Mouse (Mus musculus) embryonic facial prominence, embryonic 13.5 days (tissue): Measurements from ENCODE around the gene Zkscan7. TPM values are rescaled to one million over a fixed set of nuclear protein-coding genes. Genes with fewer than 3 reads are reported as not detected.

ENCODE experiments used
- ATAC-seq: fragments of 200-750 bp; cut with Nextera tagmentation; 2 replicates; pipeline ENCODE4 v1.8.0; 2017; ENCODE audit warnings: low read depth; ENCODE audit not compliant: insufficient number of reproducible peaks, insufficient read depth, low FRiP score, low TSS enrichment
- H3K27ac ChIP-seq: fragments of 300-500 bp; sonication (generic); 2 replicates; pipeline ENCODE4 v1.5.1; 2015; ENCODE audit warnings: moderate library complexity, mild to moderate bottlenecking, inconsistent platforms
- H3K27me3 ChIP-seq: fragments of 300-500 bp; sonication (generic); 2 replicates; pipeline ENCODE4 v1.6.1; 2015; ENCODE audit warnings: mild to moderate bottlenecking, inconsistent platforms
- H3K36me3 ChIP-seq: fragments of 300-500 bp; sonication (generic); 2 replicates; pipeline ENCODE4 v1.6.1; 2015; ENCODE audit warnings: mild to moderate bottlenecking, inconsistent platforms
- H3K4me1 ChIP-seq: fragments of 300-500 bp; sonication (generic); 2 replicates; pipeline ENCODE4 v1.6.1; 2015; ENCODE audit warnings: inconsistent platforms
- H3K4me2 ChIP-seq: fragments of 300-500 bp; sonication (generic); 2 replicates; pipeline ENCODE4 v1.6.1; 2015; ENCODE audit warnings: moderate library complexity, mild to moderate bottlenecking, inconsistent platforms
- H3K4me3 ChIP-seq: fragments of 300-500 bp; sonication (generic); 2 replicates; pipeline ENCODE4 v1.5.1; 2015; ENCODE audit warnings: mild to moderate bottlenecking, inconsistent platforms
- H3K9ac ChIP-seq: fragments of 300-500 bp; sonication (generic); 2 replicates; pipeline ENCODE4 v1.6.1; 2015; ENCODE audit warnings: mild to moderate bottlenecking, inconsistent platforms
- H3K9me3 ChIP-seq: fragments of 300-500 bp; sonication (generic); 2 replicates; pipeline ENCODE4 v1.6.1; 2016; ENCODE audit warnings: inconsistent platforms
- WGBS: fragments of 180-500 bp; shearing (Covaris S2); methylation state at CpG from one replicate; pipeline ENCODE4 v1.1.7; 2015; ENCODE audit warnings: mixed read lengths; 5-methylcytosine and 5-hydroxymethylcytosine counted together
- polyA plus RNA-seq: library from polyadenylated mRNA; unstranded; fragments of >200 nt; fragmentation: Nextera tagmentation; extraction: Ambion mirVana; gene quantifications from 2 replicates; pipeline ENCODE4 v1.2.1, GENCODE M21; 2015

The Zkscan7 gene
- polyA plus RNA-seq, 1 experiment from 2014 or later: 5.9 TPM

DNA sequence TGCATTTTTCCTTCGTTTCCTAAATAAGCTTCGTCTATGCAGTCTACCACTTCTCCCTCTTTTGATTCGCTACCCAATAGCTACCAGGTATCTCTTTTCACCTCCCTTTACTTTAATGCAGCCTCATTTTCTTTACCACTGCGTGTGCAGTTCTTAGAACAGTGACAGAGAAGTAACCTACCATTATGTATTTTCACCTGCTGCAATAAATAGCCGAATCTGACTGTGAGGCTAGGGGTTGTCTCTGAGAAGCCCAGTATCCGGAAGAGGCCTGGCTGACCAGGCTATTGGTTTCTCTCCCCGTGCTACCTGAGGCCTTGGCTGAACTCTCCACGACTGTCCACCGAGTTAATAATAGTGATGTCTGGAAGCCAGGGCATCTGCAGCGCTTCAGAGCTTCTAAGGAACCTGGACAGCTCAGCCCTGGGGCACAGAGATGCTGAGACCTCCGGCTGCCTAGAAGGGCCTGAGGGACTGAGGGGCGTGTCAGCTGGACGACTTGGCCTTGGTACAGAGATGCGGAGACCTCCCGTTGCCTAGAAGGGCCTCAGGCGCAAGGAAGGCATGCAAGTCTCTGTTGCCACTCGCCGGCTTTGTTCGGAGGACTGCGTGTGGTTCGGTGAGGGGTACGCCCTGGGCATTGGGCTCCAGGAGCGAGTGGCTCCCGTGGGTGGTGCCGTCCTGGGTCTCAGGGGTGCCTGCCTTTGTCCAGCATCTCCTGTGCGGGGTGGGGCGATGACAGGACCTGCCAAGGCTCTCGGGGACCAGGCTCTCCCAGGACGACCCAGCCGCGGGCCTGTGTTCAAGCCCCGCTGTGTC is 17.4 kb downstream of the Zkscan7 start:
- no peaks in the 10 kb centered on the region for H3K9me3 ChIP-seq
- no peak overlapping the region for H3K27ac ChIP-seq
- peaks cover 8% of the 10 kb centered on the region for H3K36me3 ChIP-seq
- peak overlapping the region; percentile 71 for H3K4me2 ChIP-seq
- H3K27me3 ChIP-seq: no peaks in the 10 kb centered on the region
- 13% methylated on average over 32 of the region's 32 CpGs for WGBS
- ATAC-seq: peak; percentile 81
- peak overlapping the region; percentile 71 for H3K9ac ChIP-seq
- peaks cover 7% of the 10 kb centered on the region for H3K4me1 ChIP-seq
- H3K4me3 ChIP-seq: peak overlapping the region; percentile 49

GRCm38 (mm10) chr9:122922436-122922835 is 37.0 kb downstream of the Zkscan7 start:
- Histone ChIP-seq H3K4me1 (peaks cover 5% of the 10 kb centered on the region), H3K36me3 (peaks cover 28% of the 10 kb centered on the region), H3K4me2 (peak overlapping the region; percentile 68), H3K27me3 (peaks cover 9% of the 10 kb centered on the region), H3K4me3 (peak overlapping the region; percentile 78), H3K9ac (no peak overlapping the region), H3K9me3 (no peaks in the 10 kb centered on the region), H3K27ac (no peak overlapping the region)
- no peak for ATAC-seq
- 18% methylated on average over 3 of the region's 3 CpGs for WGBS

GRCm38 (mm10) chr9:122922936-122923381 is 37.5 kb downstream of the Zkscan7 start, which contains the start of gene Zfp105:
TSS of gene Zfp105 (plus strand) at chr9:122923072.
- H3K27ac ChIP-seq: peak within 1 kb of the TSS; percentile 78
- H3K9me3 ChIP-seq: no peaks in the 10 kb centered on the region
- WGBS: under 1% methylated on average over 43 of the region's 43 CpGs
- H3K4me2 ChIP-seq: peak within 1 kb of the TSS; percentile 68
- H3K4me3 ChIP-seq: peak within 1 kb of the TSS; percentile 78
- peaks cover 5% of the 10 kb centered on the region for H3K27me3 ChIP-seq
- H3K4me1 ChIP-seq: peaks cover 5% of the 10 kb centered on the region
- ATAC-seq: peak; percentile 86
- peak within 1 kb of the TSS; percentile 97 for H3K9ac ChIP-seq
- H3K36me3 ChIP-seq: peaks cover 33% of the 10 kb centered on the region

- H3K4me1 ChIP-seq: peaks cover under 1% of the 10 kb centered on the region
- peaks cover 79% of the 10 kb centered on the region for H3K36me3 ChIP-seq
- WGBS: 93% methylated on average over 3 of the region's 3 CpGs
- H3K27me3 ChIP-seq: no peaks in the 10 kb centered on the region
- no peak overlapping the region for H3K27ac ChIP-seq
- no peak overlapping the region for H3K9ac ChIP-seq
- no peak for ATAC-seq
- H3K4me2 ChIP-seq: no peak overlapping the region
- peaks cover 8% of the 10 kb centered on the region; the same call in 1 of the 2 replicates for H3K9me3 ChIP-seq
- no peak overlapping the region for H3K4me3 ChIP-seq
These were observed 43.4 kb downstream of the Zkscan7 start for GRCm38 (mm10) chr9:122928915-122929314.

Other genes with a start within 250 kb of the Zkscan7 start
- 0.04 TPM in 1 of 2 replicates, not detected in the other for gene Topaz1, start 138.3 kb upstream of the Zkscan7 start, polyA plus RNA-seq
- 7.5 and 8.6 TPM in 2 replicates for gene Tcaim, start 80.1 kb upstream of the Zkscan7 start, polyA plus RNA-seq
- 0.62 and 0.73 TPM in 2 replicates for gene Gm35549, start 41.6 kb upstream of the Zkscan7 start, polyA plus RNA-seq
- 78.0 and 80.8 TPM in 2 replicates for gene Zfp445, start 19.7 kb upstream of the Zkscan7 start, polyA plus RNA-seq
- 23.9 and 24.5 TPM in 2 replicates for gene Zfp105, start 37.4 kb downstream of the Zkscan7 start, polyA plus RNA-seq
- gene 1110059G10Rik, start 65.3 kb downstream of the Zkscan7 start, polyA plus RNA-seq: 35.2 and 35.7 TPM in 2 replicates
- gene Kif15, start 65.4 kb downstream of the Zkscan7 start, polyA plus RNA-seq: 70.1 and 73.7 TPM in 2 replicates
- gene Tmem42, start 135.6 kb downstream of the Zkscan7 start, polyA plus RNA-seq: 22.0 and 25.6 TPM in 2 replicates
- gene Tgm4, start 149.0 kb downstream of the Zkscan7 start, polyA plus RNA-seq: 0.55 and 0.59 TPM in 2 replicates
- gene Zdhhc3, start 227.5 kb downstream of the Zkscan7 start, polyA plus RNA-seq: 72.1 and 74.7 TPM in 2 replicates
- 99.4 and 104 TPM in 2 replicates for gene Exosc7, start 227.5 kb downstream of the Zkscan7 start, polyA plus RNA-seq